Mouse (Mus musculus): ENCODE results near the gene Ep300. TPM values are rescaled to one million over a fixed set of nuclear protein-coding genes. Genes with fewer than 3 reads are reported as not detected.

The Ep300 gene
- polyA plus RNA-seq, 2 experiments: 7.5 to 13.4 TPM

GRCm38 (mm10) chr15:81545387-81546176 is 39.6 kb upstream of the Ep300 start:
- ATAC-seq (ENCODE audit: insufficient read depth): no peak
- Histone ChIP-seq H3K27ac (no peak overlapping the region), H3K9me3 (ENCODE audit: control insufficient read depth, low read length) (no peaks in the 10 kb centered on the region), H3K9ac (replicated peaks) (no peak overlapping the region), H3K4me1 (replicated peaks; ENCODE audit: control insufficient read depth in 2 of 2, insufficient read depth in 2 of 2, low read length in 1 of 2) (peaks cover 0 to 7% of the 10 kb centered on the region in 2 experiments; a peak in 2 of 4 replicates), H3K4me2 (ENCODE audit: low read depth) (no peak overlapping the region), H3K27me3 (ENCODE audit: control insufficient read depth, insufficient read depth, low read length) (no peaks in the 10 kb centered on the region), H3K4me3 (ENCODE audit: insufficient read depth in 1 of 2, low read depth in 2 of 2, low read length in 2 of 2) (no peak overlapping the region), H3K36me3 (replicated peaks; ENCODE audit: control insufficient read depth, insufficient read depth, low read depth) (no peaks in the 10 kb centered on the region)
- TF ChIP-seq CTCF (IDR thresholded peaks at IDR 0.05; ENCODE audit: low read depth): no peak
- no peak for TF ChIP-seq EP300 (IDR thresholded peaks at IDR 0.05; ENCODE audit: low read depth)
- 59% methylated on average over 5 of the region's 5 CpGs for WGBS (ENCODE audit: insufficient replicate concordance)
- DNase-seq (ENCODE audit: low read depth in 3 of 3, low spot score in 3 of 3): no peak

- no peak overlapping the region for H3K4me3 ChIP-seq (ENCODE audit: insufficient read depth in 1 of 2, low read depth in 2 of 2, low read length in 2 of 2)
- H3K9ac ChIP-seq (replicated peaks): no peak overlapping the region
- 65% methylated on average over 1 of the region's 1 CpGs for WGBS (ENCODE audit: insufficient replicate concordance)
- DNase-seq (ENCODE audit: low read depth in 3 of 3, low spot score in 3 of 3) (no peak), ATAC-seq (ENCODE audit: insufficient read depth) (no peak)
- no peaks in the 10 kb centered on the region for H3K9me3 ChIP-seq (ENCODE audit: control insufficient read depth, low read length)
- no peak for TF ChIP-seq EP300 (IDR thresholded peaks at IDR 0.05; ENCODE audit: low read depth)
- no peak for TF ChIP-seq CTCF (IDR thresholded peaks at IDR 0.05; ENCODE audit: low read depth)
- no peak overlapping the region for H3K27ac ChIP-seq
- no peaks in the 10 kb centered on the region for H3K36me3 ChIP-seq (replicated peaks; ENCODE audit: control insufficient read depth, insufficient read depth, low read depth)
- no peaks in the 10 kb centered on the region for H3K27me3 ChIP-seq (ENCODE audit: control insufficient read depth, insufficient read depth, low read length)
- no peaks in the 10 kb centered on the region for H3K4me1 ChIP-seq (replicated peaks; ENCODE audit: control insufficient read depth in 2 of 2, insufficient read depth in 2 of 2, low read length in 1 of 2)
- no peak overlapping the region for H3K4me2 ChIP-seq (ENCODE audit: low read depth)
Observed at GRCm38 (mm10) chr15:81553455-81553854, 31.7 kb upstream of the Ep300 start.

GRCm38 (mm10) chr15:81554558-81555297 is 30.4 kb upstream of the Ep300 start:
- no peaks in the 10 kb centered on the region for H3K9me3 ChIP-seq (ENCODE audit: control insufficient read depth, low read length)
- ATAC-seq (ENCODE audit: insufficient read depth) (no peak), DNase-seq (ENCODE audit: low read depth in 3 of 3, low spot score in 3 of 3) (no peak)
- TF ChIP-seq EP300 (IDR thresholded peaks at IDR 0.05; ENCODE audit: low read depth) (no peak), CTCF (IDR thresholded peaks at IDR 0.05; ENCODE audit: low read depth) (no peak)
- H3K4me3 ChIP-seq (ENCODE audit: insufficient read depth in 1 of 2, low read depth in 2 of 2, low read length in 2 of 2): no peak overlapping the region
- H3K36me3 ChIP-seq (replicated peaks; ENCODE audit: control insufficient read depth, insufficient read depth, low read depth): no peaks in the 10 kb centered on the region
- no peak overlapping the region for H3K27ac ChIP-seq
- H3K27me3 ChIP-seq (ENCODE audit: control insufficient read depth, insufficient read depth, low read length): no peaks in the 10 kb centered on the region
- H3K4me1 ChIP-seq (replicated peaks; ENCODE audit: control insufficient read depth in 2 of 2, insufficient read depth in 2 of 2, low read length in 1 of 2): no peaks in the 10 kb centered on the region
- H3K9ac ChIP-seq (replicated peaks): no peak overlapping the region
- 58% methylated on average over 18 of the region's 18 CpGs for WGBS (ENCODE audit: insufficient replicate concordance)
- no peak overlapping the region for H3K4me2 ChIP-seq (ENCODE audit: low read depth)

- TF ChIP-seq EP300 (IDR thresholded peaks at IDR 0.05; ENCODE audit: low read depth) (no peak), CTCF (IDR thresholded peaks at IDR 0.05; ENCODE audit: low read depth) (no peak)
- ATAC-seq (ENCODE audit: insufficient read depth): no peak
- WGBS (ENCODE audit: insufficient replicate concordance): 54% methylated on average over 3 of the region's 3 CpGs
- Histone ChIP-seq H3K27me3 (ENCODE audit: control insufficient read depth, insufficient read depth, low read length) (no peaks in the 10 kb centered on the region), H3K9me3 (ENCODE audit: control insufficient read depth, low read length) (no peaks in the 10 kb centered on the region), H3K27ac (no peak overlapping the region), H3K4me3 (ENCODE audit: insufficient read depth in 1 of 2, low read depth in 2 of 2, low read length in 2 of 2) (no peak overlapping the region), H3K9ac (replicated peaks) (no peak overlapping the region), H3K36me3 (replicated peaks; ENCODE audit: control insufficient read depth, insufficient read depth, low read depth) (no peaks in the 10 kb centered on the region), H3K4me2 (ENCODE audit: low read depth) (no peak overlapping the region), H3K4me1 (replicated peaks; ENCODE audit: control insufficient read depth in 2 of 2, insufficient read depth in 2 of 2, low read length in 1 of 2) (no peaks in the 10 kb centered on the region)
- no peak for DNase-seq (ENCODE audit: low read depth in 3 of 3, low spot score in 3 of 3)
Observed at GRCm38 (mm10) chr15:81555986-81556385, 29.2 kb upstream of the Ep300 start.

- 49% methylated on average over 3 of the region's 3 CpGs for whole genome bisulfite sequencing (ENCODE audit: insufficient replicate concordance)
- H3K9ac ChIP-seq (replicated peaks): no peak overlapping the region
- H3K4me2 ChIP-seq (ENCODE audit: low read depth): no peak overlapping the region
- TF ChIP-seq CTCF (IDR thresholded peaks at IDR 0.05; ENCODE audit: low read depth) (no peak), EP300 (IDR thresholded peaks at IDR 0.05; ENCODE audit: low read depth) (no peak)
- no peak for ATAC-seq (ENCODE audit: insufficient read depth)
- H3K27ac ChIP-seq: no peak overlapping the region
- no peak for DNase-seq (ENCODE audit: low read depth in 3 of 3, low spot score in 3 of 3)
- no peaks in the 10 kb centered on the region for H3K27me3 ChIP-seq (ENCODE audit: control insufficient read depth, insufficient read depth, low read length)
- no peaks in the 10 kb centered on the region for H3K36me3 ChIP-seq (replicated peaks; ENCODE audit: control insufficient read depth, insufficient read depth, low read depth)
- H3K4me3 ChIP-seq (ENCODE audit: insufficient read depth in 1 of 2, low read depth in 2 of 2, low read length in 2 of 2): no peak overlapping the region
- no peaks in the 10 kb centered on the region; a peak in 2 of 4 replicates for H3K4me1 ChIP-seq (replicated peaks; ENCODE audit: control insufficient read depth in 2 of 2, insufficient read depth in 2 of 2, low read length in 1 of 2)
- no peaks in the 10 kb centered on the region for H3K9me3 ChIP-seq (ENCODE audit: control insufficient read depth, low read length)
Observed at GRCm38 (mm10) chr15:81561501-81561900, 23.6 kb upstream of the Ep300 start.

All from liver, embryonic 14.5 days (tissue).